Mouse (Mus musculus): ENCODE data around the gene Terf2. TPM values are rescaled to one million over a fixed set of nuclear protein-coding genes. Genes with fewer than 3 reads are reported as not detected.
A peak's percentile ranks its signal among the peaks of the same experiment; 100 is the strongest.
"Not testable (repeated sequence)": the region's sequence is repeated elsewhere in the genome, so short reads cannot be mapped to it uniquely, and the experiment has no call there.

Gene Terf2
- total RNA-seq, 4 experiments from 2014 or later, result 13.2 to 14.1 (median 13.4) TPM

GRCm38 (mm10) chr8:107062613-107063012 lies 33.7 kb downstream of the Terf2 start:
- no peak for DNase-seq (ENCODE audit: low spot score)

GRCm38 (mm10) chr8:107056973-107057369 lies 39.4 kb downstream of the Terf2 start:
- no peak for DNase-seq (ENCODE audit: low spot score)

- peak; percentile 98 for DNase-seq (ENCODE audit: low spot score)
These were observed 40.0 kb downstream of the Terf2 start, which contains the start of the genes Cog8 and Nip7 for GRCm38 (mm10) chr8:107056076-107056972. TSS of gene Cog8 (minus strand) at chr8:107056689. TSS of gene Nip7 (plus strand) at chr8:107056877.

- no peak for DNase-seq (ENCODE audit: low spot score)
These were observed 44.3 kb downstream of the Terf2 start for GRCm38 (mm10) chr8:107052046-107052445.

- DNase-seq (ENCODE audit: low spot score), result no peak
These were observed 46.9 kb downstream of the Terf2 start for GRCm38 (mm10) chr8:107049480-107049879.

- DNase-seq (ENCODE audit: low spot score), result peak; percentile 80
These were observed 48.0 kb downstream of the Terf2 start, which contains the start of gene Pdf for GRCm38 (mm10) chr8:107048061-107048941. TSS of gene Pdf (minus strand) at chr8:107048614.

- DNase-seq (ENCODE audit: low spot score), result no peak
These were observed 49.4 kb downstream of the Terf2 start for GRCm38 (mm10) chr8:107046976-107047375.

GRCm38 (mm10) chr8:107045478-107045877 lies 50.9 kb downstream of the Terf2 start:
- no peak for DNase-seq (ENCODE audit: low spot score)

- no peak for DNase-seq (ENCODE audit: low spot score)
These were observed 55.7 kb downstream of the Terf2 start for GRCm38 (mm10) chr8:107040632-107041031.

- no peak for DNase-seq (ENCODE audit: low spot score)
These were observed 59.7 kb downstream of the Terf2 start for GRCm38 (mm10) chr8:107036626-107037025.

GRCm38 (mm10) chr8:107035641-107036040 lies 60.7 kb downstream of the Terf2 start:
- no peak for DNase-seq (ENCODE audit: low spot score)

- not testable (repeated sequence) for DNase-seq (ENCODE audit: low spot score)
These were observed 62.7 kb downstream of the Terf2 start for GRCm38 (mm10) chr8:107033609-107034008.

- DNase-seq (ENCODE audit: low spot score), result no peak
These were observed 64.7 kb downstream of the Terf2 start for GRCm38 (mm10) chr8:107031577-107032090.

GRCm38 (mm10) chr8:107030650-107031576 lies 65.4 kb downstream of the Terf2 start, which contains the start of gene Vps4a:
TSS of gene Vps4a (plus strand) at chr8:107031222.
- DNase-seq (ENCODE audit: low spot score), result peak; percentile 94

- DNase-seq (ENCODE audit: low spot score), result no peak
These were observed 66.3 kb downstream of the Terf2 start for GRCm38 (mm10) chr8:107030058-107030457.

- no peak for DNase-seq (ENCODE audit: low spot score)
These were observed 67.0 kb downstream of the Terf2 start for GRCm38 (mm10) chr8:107029310-107029709.

GRCm38 (mm10) chr8:107023479-107023878 lies 72.9 kb downstream of the Terf2 start:
- no peak for DNase-seq (ENCODE audit: low spot score)

Measured in heart, adult 8-10 months (tissue).